Mouse (Mus musculus) testis, adult 2 months (tissue): Measurements from ENCODE around the gene Snx8. TPM values are rescaled to one million over a fixed set of nuclear protein-coding genes. Genes with fewer than 3 reads are reported as not detected.

ENCODE experiments used
- H3K27ac ChIP-seq: fragments of 200-500 bp; 2 replicates; pipeline ENCODE4 v1.5.1; 2012; ENCODE audit warnings: low read depth, low read length; ENCODE audit not compliant: control insufficient read depth, insufficient read depth
- H3K27me3 ChIP-seq: fragments of 200-500 bp; 2 replicates; pipeline ENCODE4 v1.6.1; 2012; ENCODE audit warnings: mild to moderate bottlenecking, low read length, moderate library complexity; ENCODE audit not compliant: control insufficient read depth, insufficient read depth
- H3K36me3 ChIP-seq: fragments of 200-500 bp; 2 replicates; pipeline ENCODE4 v1.6.1; 2012; ENCODE audit warnings: mild to moderate bottlenecking, low read length; ENCODE audit not compliant: control insufficient read depth, insufficient read depth
- H3K4me1 ChIP-seq: fragments of 200-500 bp; 2 replicates; pipeline ENCODE4 v1.6.1; 2012; ENCODE audit warnings: low read length; ENCODE audit not compliant: control insufficient read depth, insufficient read depth
- H3K4me3 ChIP-seq: fragments of 200-500 bp; 2 replicates; pipeline ENCODE4 v1.5.1; 2012; ENCODE audit warnings: low read depth, mild to moderate bottlenecking, low read length, moderate library complexity, mixed read lengths; ENCODE audit not compliant: control insufficient read depth
- CTCF ChIP-seq: fragments of 200-500 bp; IDR thresholded peaks from 2 replicates; pipeline ENCODE4 v1.5.1; 2012; ENCODE audit warnings: low read depth, mild to moderate bottlenecking, inconsistent platforms, low read length, moderate library complexity; ENCODE audit not compliant: control insufficient read depth, insufficient read depth, insufficient replicate concordance
- POLR2A ChIP-seq: fragments of 200-500 bp; IDR thresholded peaks from 2 replicates; pipeline ENCODE4 v1.6.1; 2012; ENCODE audit warnings: low read depth, mild to moderate bottlenecking, inconsistent platforms, low read length, moderate library complexity; ENCODE audit not compliant: control insufficient read depth
- polyA plus RNA-seq: library from polyadenylated mRNA; depleted of rRNA; stranded (reverse); fragments of >200 nt; gene quantifications from 2 replicates; pipeline ENCODE4 v1.2.3, GENCODE M21; 2012

The Snx8 gene
- polyA plus RNA-seq, 1 experiment = 3.8 TPM

- TF ChIP-seq CTCF (peak; percentile 67; the same call in 1 of the 2 replicates), POLR2A (no peak)
- H3K27ac ChIP-seq = no peak overlapping the region
- H3K4me1 ChIP-seq = no peaks in the 10 kb centered on the region
- H3K36me3 ChIP-seq = no peaks in the 10 kb centered on the region
- H3K27me3 ChIP-seq = no peaks in the 10 kb centered on the region
- H3K4me3 ChIP-seq = no peak overlapping the region
Measured at GRCm38 (mm10) chr5:140338779-140339178, 50.3 kb downstream of the Snx8 start.

DNA sequence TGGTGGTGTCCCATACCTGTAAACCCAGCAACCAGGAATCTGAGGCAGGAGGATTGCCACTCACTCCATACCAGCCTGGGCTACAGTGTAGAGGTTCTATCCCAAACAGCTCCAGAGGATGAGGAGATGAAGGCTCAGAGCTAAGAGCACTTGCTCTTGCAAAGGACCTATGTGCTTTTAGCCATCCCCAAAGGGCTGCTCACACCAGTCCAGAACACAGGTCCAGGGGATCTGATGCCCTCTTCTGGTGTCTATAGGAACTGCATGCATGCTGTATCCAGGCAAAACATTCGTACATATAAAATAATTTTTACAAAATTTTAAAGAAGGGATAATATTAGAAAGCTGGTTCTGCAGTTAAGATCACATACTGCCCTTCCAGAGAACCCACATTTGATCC is 52.4 kb downstream of the Snx8 start:
- Histone ChIP-seq H3K4me3 (no peak overlapping the region), H3K36me3 (no peaks in the 10 kb centered on the region), H3K27me3 (no peaks in the 10 kb centered on the region), H3K4me1 (no peaks in the 10 kb centered on the region; the same call in 1 of the 2 replicates), H3K27ac (no peak overlapping the region)
- TF ChIP-seq POLR2A (no peak), CTCF (peak; percentile 57; the same call in 1 of the 2 replicates)

DNA sequence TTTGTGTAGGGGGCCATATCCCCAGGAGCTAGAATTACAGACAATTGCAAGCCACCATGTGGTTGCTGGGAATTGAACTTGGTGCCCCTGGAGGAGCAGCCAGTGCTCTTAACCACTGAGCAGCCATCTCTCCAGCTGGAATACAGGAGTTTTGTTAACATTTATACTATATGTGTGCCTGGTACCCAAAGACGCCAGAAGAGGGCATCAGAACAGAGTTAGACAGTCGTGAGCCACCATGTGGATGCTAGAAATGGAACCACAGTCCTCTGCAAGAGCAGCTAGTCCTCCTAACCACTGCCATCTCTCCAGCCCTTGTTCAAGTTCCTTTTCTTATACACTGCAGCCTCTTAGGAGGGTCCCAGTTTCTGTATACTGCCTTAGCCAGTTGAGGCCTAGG is 55.4 kb downstream of the Snx8 start:
- Histone ChIP-seq H3K4me3 (no peak overlapping the region), H3K36me3 (no peaks in the 10 kb centered on the region), H3K27ac (no peak overlapping the region), H3K4me1 (peaks cover 9% of the 10 kb centered on the region), H3K27me3 (no peaks in the 10 kb centered on the region)
- TF ChIP-seq CTCF (no peak), POLR2A (no peak)

GRCm38 (mm10) chr5:140332519-140332918 is 56.5 kb downstream of the Snx8 start:
- no peak overlapping the region for H3K27ac ChIP-seq
- H3K36me3 ChIP-seq = no peaks in the 10 kb centered on the region
- TF ChIP-seq POLR2A = no peak
- TF ChIP-seq CTCF = no peak

GRCm38 (mm10) chr5:140331615-140332512 is 57.2 kb downstream of the Snx8 start, which contains the start of gene Mrm2:
Mrm2 (minus strand) TSS chr5:140331898.
- Histone ChIP-seq H3K27me3 (no peaks in the 10 kb centered on the region), H3K36me3 (no peaks in the 10 kb centered on the region)

More at GRCm38 (mm10) chr5:140332519-140332918, 56.5 kb downstream of the Snx8 start:
- Histone ChIP-seq H3K27me3 (no peaks in the 10 kb centered on the region), H3K4me3 (no peak overlapping the region), H3K4me1 (peaks cover 12% of the 10 kb centered on the region)

GRCm38 (mm10) chr5:140324058-140324457 is 65.0 kb downstream of the Snx8 start:
- H3K4me3 ChIP-seq = no peak overlapping the region
- no peaks in the 10 kb centered on the region for H3K27me3 ChIP-seq
- H3K4me1 ChIP-seq = peaks cover 8% of the 10 kb centered on the region
- TF ChIP-seq CTCF = no peak
- no peaks in the 10 kb centered on the region for H3K36me3 ChIP-seq
- H3K27ac ChIP-seq = no peak overlapping the region

More at GRCm38 (mm10) chr5:140331615-140332512, 57.2 kb downstream of the Snx8 start, which contains the start of gene Mrm2:
- Histone ChIP-seq H3K27ac (0 out of 2 replicates have a peak within 1 kb of the TSS, but pooled peaks have one; percentile 8), H3K4me1 (peaks cover 12% of the 10 kb centered on the region), H3K4me3 (peak within 1 kb of the TSS; percentile 91)
- peak; percentile 67; the same call in 1 of the 2 replicates for TF ChIP-seq POLR2A
- TF ChIP-seq CTCF = peak; percentile 94

DNA sequence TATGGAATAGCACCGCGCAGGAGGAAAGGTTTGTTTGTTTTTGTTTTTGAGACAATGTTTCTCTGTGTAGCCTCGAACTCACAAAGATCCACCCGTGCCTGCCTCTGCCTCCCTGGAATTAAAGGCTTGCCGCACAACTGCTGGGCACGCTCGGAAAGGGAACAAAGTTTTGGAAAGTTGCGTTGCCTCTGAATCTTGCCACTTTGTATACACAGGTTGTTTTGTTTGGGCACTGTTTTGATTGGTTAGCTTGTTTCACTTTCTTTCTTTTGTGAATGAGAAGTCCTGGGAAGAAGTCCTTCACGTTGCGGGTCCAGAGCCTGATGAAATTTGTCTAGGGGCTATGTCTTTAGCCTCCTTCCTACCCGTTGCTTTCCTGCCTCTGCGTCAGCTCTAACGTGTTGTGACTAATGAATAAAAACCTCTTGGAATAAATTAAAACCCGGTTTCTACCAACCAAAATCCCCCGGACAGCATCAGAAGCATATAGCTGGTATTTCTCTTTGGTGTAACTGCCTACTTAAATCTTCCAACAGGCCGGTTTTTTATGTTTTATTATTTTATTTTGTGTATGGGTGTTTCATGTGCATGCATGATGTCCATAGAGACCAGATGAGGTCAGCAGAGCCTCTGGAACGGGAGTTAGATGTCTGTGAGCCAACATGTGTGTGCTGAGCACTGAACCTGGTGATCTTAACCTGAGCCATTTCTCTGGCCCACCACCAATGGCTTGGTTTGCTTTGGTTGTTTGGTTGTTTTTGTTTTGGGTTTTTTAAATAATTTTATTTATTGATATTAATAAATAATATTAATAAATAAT is 67.1 kb downstream of the Snx8 start:
- TF ChIP-seq POLR2A = no peak
- no peak for TF ChIP-seq CTCF
- Histone ChIP-seq H3K4me3 (peak overlapping the region; percentile 96), H3K4me1 (peaks cover 5% of the 10 kb centered on the region), H3K27me3 (no peaks in the 10 kb centered on the region), H3K36me3 (no peaks in the 10 kb centered on the region), H3K27ac (peak overlapping the region; percentile 70)
